Mouse (Mus musculus) liver, postnatal 0 days (tissue): ENCODE measurements around the gene Nom1. TPM values are rescaled to one million over a fixed set of nuclear protein-coding genes. Genes with fewer than 3 reads are reported as not detected.

Experiments used
- ATAC-seq: fragments of 200-750 bp; cut with Nextera tagmentation; 2 replicates; pipeline ENCODE4 v1.8.0; 2017; ENCODE audit warnings: mild to moderate bottlenecking, moderate library complexity
- DNase-seq: peaks from one replicate; pipeline ENCODE4 v3.0.0-alpha.2; 2016
- H3K27ac ChIP-seq: fragments of 300-500 bp; sonication (generic); 2 replicates; pipeline ENCODE4 v1.5.1; 2014; ENCODE audit warnings: antibody characterized with exemption, moderate library complexity, mild to moderate bottlenecking, low read depth
- H3K27me3 ChIP-seq: fragments of 300-500 bp; sonication (generic); 2 replicates; pipeline ENCODE4 v1.6.1; 2014; ENCODE audit warnings: low read length, control low read depth, mixed read lengths; ENCODE audit not compliant: insufficient read depth
- H3K36me3 ChIP-seq: fragments of 300-500 bp; sonication (generic); replicated peaks from 2 replicates; pipeline ENCODE4 v1.6.1; 2014; ENCODE audit warnings: mild to moderate bottlenecking, control low read depth, low read length, moderate library complexity, mixed read lengths; ENCODE audit not compliant: insufficient read depth
- H3K4me1 ChIP-seq: fragments of 300-500 bp; sonication (generic); 2 replicates; pipeline ENCODE4 v1.6.1; 2014; ENCODE audit warnings: antibody characterized with exemption, mild to moderate bottlenecking, control low read depth; ENCODE audit not compliant: insufficient read depth
- H3K4me2 ChIP-seq: fragments of 300-500 bp; sonication (generic); 2 replicates; pipeline ENCODE4 v1.6.1; 2014; ENCODE audit warnings: low read depth, mild to moderate bottlenecking, low read length, moderate library complexity, mixed read lengths
- H3K4me3 ChIP-seq: fragments of 300-500 bp; sonication (generic); 2 replicates; pipeline ENCODE4 v1.5.1; 2014; ENCODE audit warnings: low read depth, low read length
- H3K9ac ChIP-seq: fragments of 300-500 bp; sonication (generic); replicated peaks from 2 replicates; pipeline ENCODE4 v1.6.1; 2014; ENCODE audit warnings: mild to moderate bottlenecking, moderate library complexity
- H3K9me3 ChIP-seq: fragments of 300-500 bp; sonication (generic); 2 replicates; pipeline ENCODE4 v1.6.1; 2016; ENCODE audit warnings: mild to moderate bottlenecking, control low read depth, low read length, mixed read lengths
- CTCF ChIP-seq: sonication (generic); IDR thresholded peaks from 2 replicates; pipeline ENCODE4 v1.5.1; 2016; ENCODE audit warnings: antibody characterized with exemption, low read depth
- EP300 ChIP-seq: IDR thresholded peaks from 2 replicates; pipeline ENCODE4 v1.6.1; 2016; ENCODE audit warnings: antibody characterized with exemption, low read depth, mild to moderate bottlenecking
- WGBS: fragments of 180-500 bp; shearing (Covaris S2); extraction: QIAGEN DNeasy Blood & Tissue Kit; methylation state at CpG from one replicate; pipeline ENCODE4 v1.1.7; 2014; ENCODE audit not compliant: insufficient replicate concordance; 5-methylcytosine and 5-hydroxymethylcytosine counted together
- polyA plus RNA-seq: library from polyadenylated mRNA; unstranded; fragments of >200 nt; fragmentation: Nextera tagmentation; extraction: Ambion mirVana; gene quantifications from 2 replicates; pipeline ENCODE4 v1.2.1, GENCODE M21; 2015

Nom1 gene
- polyA plus RNA-seq, result 10.6 and 13.2 TPM in 2 replicates

DNA sequence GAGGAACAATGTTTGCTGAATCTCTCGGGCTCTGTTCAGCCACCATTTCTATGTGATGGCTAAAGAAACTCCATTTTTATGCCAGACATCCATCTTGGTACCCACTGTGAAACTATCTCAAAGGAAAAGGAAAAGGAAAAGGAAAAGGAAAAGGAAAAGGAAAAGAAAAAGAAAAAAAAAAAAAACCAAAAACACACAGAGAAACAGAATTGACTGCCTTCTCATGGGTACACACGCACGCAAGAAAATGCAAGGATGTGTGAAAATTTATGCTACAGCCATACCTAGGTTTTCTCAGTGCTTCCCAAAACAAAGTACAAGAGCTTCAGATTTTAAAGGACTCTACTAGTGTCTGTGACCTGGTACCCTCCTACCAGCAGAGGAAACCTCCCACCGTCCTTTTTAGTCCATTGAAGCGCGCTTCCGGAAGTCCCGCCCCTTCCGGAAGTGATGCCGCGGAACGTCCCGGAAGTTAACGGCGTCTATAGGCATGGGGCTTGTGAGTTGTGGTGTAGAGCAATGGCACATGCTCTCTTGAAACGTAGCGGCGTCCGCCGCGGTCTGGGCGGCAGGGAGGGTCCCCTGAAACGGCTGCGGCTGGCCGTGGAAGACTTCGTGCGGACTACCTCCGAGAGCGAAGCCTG lies at the start of gene Nom1:
Gene Nom1, plus strand, starts transcription at position 437 of the 644 bp plus-strand sequence.
- no peaks in the 10 kb centered on the region for H3K27me3 ChIP-seq
- no peak for TF ChIP-seq CTCF
- TF ChIP-seq EP300, result peak; percentile 12; the same call in 1 of the 2 replicates
- H3K9ac ChIP-seq, result peak within 1 kb of the TSS; percentile 86
- 5% methylated on average over 29 of the region's 29 CpGs for WGBS
- H3K27ac ChIP-seq, result peak within 1 kb of the TSS; percentile 89
- no peaks in the 10 kb centered on the region for H3K9me3 ChIP-seq
- peaks cover 26% of the 10 kb centered on the region for H3K36me3 ChIP-seq
- ATAC-seq (peak; percentile 93), DNase-seq (peak; percentile 92)
- H3K4me3 ChIP-seq, result peak within 1 kb of the TSS; percentile 98
- peaks cover 22% of the 10 kb centered on the region for H3K4me1 ChIP-seq
- H3K4me2 ChIP-seq, result peak within 1 kb of the TSS; percentile 95

DNA sequence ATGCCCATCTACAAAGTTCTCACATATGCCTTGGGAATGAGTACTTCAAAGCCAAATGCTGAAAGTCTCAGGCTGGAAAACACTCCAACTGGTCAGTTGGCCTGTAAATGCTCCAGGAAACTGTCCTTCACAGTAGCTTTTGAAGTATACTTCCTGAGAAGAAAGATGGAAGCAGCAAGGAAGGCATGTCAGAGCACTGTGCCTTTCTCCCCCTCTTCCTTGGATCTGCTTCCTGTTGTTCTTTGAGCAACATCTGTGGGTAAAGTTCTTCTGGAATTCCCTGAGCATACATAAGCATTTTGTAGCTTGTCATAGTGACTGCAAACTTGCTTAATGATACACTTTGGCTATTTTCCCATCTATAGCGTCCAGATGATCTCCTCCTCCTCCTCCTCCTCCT lies 46.9 kb upstream of the Nom1 start:
- no peak overlapping the region for H3K27ac ChIP-seq
- DNase-seq (no peak), ATAC-seq (no peak)
- H3K9ac ChIP-seq, result no peak overlapping the region
- H3K4me2 ChIP-seq, result no peak overlapping the region
- H3K4me3 ChIP-seq, result no peak overlapping the region
- no peaks in the 10 kb centered on the region for H3K27me3 ChIP-seq
- TF ChIP-seq CTCF, result no peak
- TF ChIP-seq EP300, result no peak
- peaks cover 3% of the 10 kb centered on the region; the same call in 1 of the 2 replicates for H3K4me1 ChIP-seq
- 41% methylated on average over 1 of the region's 1 CpGs for WGBS
- H3K36me3 ChIP-seq, result no peaks in the 10 kb centered on the region
- no peaks in the 10 kb centered on the region for H3K9me3 ChIP-seq

DNA sequence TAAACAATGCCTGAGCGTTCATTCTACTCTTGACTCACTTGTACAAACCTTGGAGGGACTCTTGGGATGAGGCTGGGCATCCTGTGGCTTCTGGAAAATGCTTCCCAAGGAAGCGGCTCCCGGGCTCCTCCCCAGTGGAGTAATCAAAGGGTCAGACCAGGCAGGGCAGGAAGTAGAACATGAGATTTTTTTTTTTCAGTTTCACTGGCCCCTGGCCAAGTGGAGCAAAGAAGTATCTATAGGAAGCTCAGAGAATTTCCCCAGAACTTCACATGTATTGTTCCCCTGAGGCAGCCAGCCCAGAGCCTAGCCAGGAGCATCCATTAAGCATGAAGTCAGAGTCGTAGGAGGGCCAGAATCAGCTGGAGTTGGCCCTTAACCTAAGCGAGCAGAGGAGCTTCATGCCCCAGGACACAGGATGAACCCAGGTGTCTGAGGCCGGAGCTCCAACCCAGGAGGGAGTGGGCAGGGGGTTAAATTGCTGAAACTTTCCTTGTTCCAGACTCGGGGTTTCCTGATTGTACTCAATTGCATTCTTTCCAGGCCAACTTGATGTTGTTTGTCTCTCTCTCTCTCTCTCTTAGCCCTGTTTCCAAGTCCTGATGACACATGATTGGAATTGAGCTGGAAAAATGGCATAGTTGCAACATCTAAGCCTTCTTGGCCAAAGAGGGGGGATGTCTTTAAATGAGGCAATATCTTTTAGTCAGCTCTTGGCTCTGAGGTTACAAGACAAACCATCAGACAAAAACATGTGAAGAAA lies 46.1 kb upstream of the Nom1 start:
- H3K9ac ChIP-seq, result no peak overlapping the region
- H3K27ac ChIP-seq, result peak overlapping the region; percentile 51
- 26% methylated on average over 7 of the region's 7 CpGs for WGBS
- H3K9me3 ChIP-seq, result no peaks in the 10 kb centered on the region
- TF ChIP-seq EP300 (no peak), CTCF (no peak)
- no peaks in the 10 kb centered on the region for H3K36me3 ChIP-seq
- DNase-seq, result peak; percentile 41
- ATAC-seq, result peak; percentile 45; the same call in 1 of the 2 replicates
- H3K27me3 ChIP-seq, result no peaks in the 10 kb centered on the region
- H3K4me2 ChIP-seq, result no peak overlapping the region
- no peak overlapping the region for H3K4me3 ChIP-seq
- peaks cover 3% of the 10 kb centered on the region; the same call in 1 of the 2 replicates for H3K4me1 ChIP-seq

DNA sequence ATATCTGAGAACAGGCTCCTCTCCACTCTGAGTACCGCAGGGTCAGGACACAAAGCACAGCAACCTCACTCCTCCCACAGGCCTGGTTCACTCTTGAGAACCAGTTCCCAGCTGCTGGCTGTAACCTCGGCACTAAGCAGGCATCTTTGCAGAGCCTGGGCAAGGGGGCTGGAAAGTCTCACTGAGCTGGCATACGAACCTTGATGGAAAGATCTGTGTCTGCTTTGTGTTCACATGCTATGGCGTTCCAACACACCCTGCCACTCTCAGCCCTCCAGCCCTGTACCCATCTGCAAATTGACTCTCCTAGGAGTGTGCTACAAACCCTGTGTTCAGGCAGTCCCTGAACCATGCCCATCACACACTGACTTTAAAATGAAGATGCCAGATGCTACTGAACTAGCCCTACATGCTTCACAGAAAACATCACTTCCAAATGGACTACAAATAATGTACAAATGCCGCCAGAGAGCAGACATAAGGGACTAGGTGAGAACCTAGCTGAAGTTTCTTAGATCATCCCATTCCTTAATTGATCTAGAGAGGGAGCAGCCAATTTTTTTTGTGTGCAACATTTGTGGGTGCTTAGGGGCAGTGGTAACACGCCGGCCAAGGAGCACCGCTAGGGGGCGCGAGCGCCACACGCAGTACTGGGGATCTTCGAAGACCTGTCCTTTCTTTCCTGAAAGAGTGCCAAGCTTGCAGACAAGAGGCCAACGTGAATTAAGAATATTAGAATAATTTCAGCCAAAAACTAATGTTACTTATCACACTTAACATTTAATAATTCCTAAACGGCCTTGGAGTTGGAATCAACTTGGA lies 45.3 kb upstream of the Nom1 start:
- H3K9ac ChIP-seq, result no peak overlapping the region
- no peaks in the 10 kb centered on the region for H3K36me3 ChIP-seq
- no peak overlapping the region for H3K4me2 ChIP-seq
- no peak for ATAC-seq
- DNase-seq, result peak; percentile 81
- no peaks in the 10 kb centered on the region for H3K9me3 ChIP-seq
- 19% methylated on average over 15 of the region's 15 CpGs for WGBS
- no peak overlapping the region for H3K4me3 ChIP-seq
- H3K4me1 ChIP-seq, result peaks cover 3% of the 10 kb centered on the region; the same call in 1 of the 2 replicates
- TF ChIP-seq EP300, result no peak
- peak; percentile 88 for TF ChIP-seq CTCF
- H3K27ac ChIP-seq, result no peak overlapping the region
- no peaks in the 10 kb centered on the region for H3K27me3 ChIP-seq

DNA sequence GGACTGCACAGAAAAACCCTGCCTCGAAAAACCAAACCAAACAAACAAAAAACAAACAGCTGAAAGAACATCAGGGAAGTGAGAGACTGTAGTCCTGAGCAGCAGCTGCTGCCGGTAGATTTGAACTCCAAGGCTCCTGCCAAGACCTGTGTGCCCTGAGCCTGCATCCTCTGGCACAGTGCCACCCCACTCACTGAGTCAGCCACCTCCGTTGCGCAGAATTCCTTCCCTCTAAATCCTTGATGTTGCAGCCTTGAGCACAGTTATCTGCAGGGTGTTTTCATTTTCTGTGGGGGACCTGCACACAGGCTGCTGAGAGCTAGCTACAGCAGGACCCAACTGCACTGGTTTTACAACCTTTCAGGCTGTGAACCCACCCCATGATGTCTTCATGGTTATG lies 36.0 kb upstream of the Nom1 start:
- Histone ChIP-seq H3K27me3 (no peaks in the 10 kb centered on the region), H3K27ac (no peak overlapping the region), H3K4me2 (no peak overlapping the region), H3K4me1 (no peaks in the 10 kb centered on the region), H3K36me3 (no peaks in the 10 kb centered on the region), H3K4me3 (no peak overlapping the region), H3K9me3 (no peaks in the 10 kb centered on the region), H3K9ac (no peak overlapping the region)
- DNase-seq (no peak), ATAC-seq (no peak)
- WGBS, result 59% methylated on average over 4 of the region's 4 CpGs
- no peak for TF ChIP-seq EP300
- no peak for TF ChIP-seq CTCF

DNA sequence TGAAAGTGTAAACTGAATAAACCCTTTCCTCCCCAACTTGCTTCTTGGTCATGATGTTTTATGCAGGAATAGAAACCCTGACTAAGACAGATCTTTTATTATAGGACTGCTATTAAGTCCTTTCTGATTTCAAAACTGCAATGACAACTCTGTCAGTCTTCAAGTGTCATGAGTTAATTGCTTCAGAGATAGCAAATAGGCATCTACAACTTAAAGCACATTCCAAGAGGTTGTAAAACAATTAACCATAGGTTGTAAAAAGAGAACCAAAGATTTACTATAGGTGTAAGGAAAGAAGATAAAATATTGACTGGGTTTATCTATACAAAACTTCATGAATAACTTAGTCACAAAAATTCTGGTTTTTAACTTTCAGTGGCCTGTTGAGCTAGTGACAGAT lies 23.6 kb upstream of the Nom1 start:
- Histone ChIP-seq H3K9ac (no peak overlapping the region), H3K4me2 (no peak overlapping the region), H3K27me3 (no peaks in the 10 kb centered on the region), H3K9me3 (no peaks in the 10 kb centered on the region), H3K36me3 (no peaks in the 10 kb centered on the region), H3K4me1 (no peaks in the 10 kb centered on the region), H3K4me3 (no peak overlapping the region), H3K27ac (no peak overlapping the region)
- no peak for ATAC-seq
- TF ChIP-seq EP300 (no peak), CTCF (no peak)
- DNase-seq, result no peak
